Mouse (Mus musculus) Muller cell, postnatal 12 days (primary cell): Measurements from ENCODE around the gene Sumf1.

ENCODE experiments used
- DNase-seq: peaks from one replicate; pipeline ENCODE4 v3.0.0-alpha.2; 2015; ENCODE audit errors: inconsistent ontology term

Gene Sumf1

DNA sequence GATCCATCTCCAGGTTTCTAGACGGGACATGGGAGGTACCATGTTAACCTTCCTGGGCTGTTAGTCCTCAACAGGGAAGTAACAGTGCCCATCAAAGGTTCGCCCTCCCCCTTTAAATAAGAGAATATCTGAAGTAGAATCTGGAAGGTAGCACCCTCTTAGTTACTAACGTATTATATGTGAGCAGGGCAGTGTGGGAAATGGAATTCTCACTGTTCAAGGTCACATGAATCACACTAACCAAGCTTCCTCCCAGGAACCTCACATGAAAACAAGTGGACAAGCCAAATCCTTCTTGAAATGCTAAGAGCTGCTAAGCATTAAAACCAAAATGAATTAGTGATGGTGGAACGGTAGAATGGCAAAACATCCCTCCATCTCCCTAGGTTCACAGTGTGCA, 38.7 kb downstream of the Sumf1 start:
- DNase-seq = no peak

DNA sequence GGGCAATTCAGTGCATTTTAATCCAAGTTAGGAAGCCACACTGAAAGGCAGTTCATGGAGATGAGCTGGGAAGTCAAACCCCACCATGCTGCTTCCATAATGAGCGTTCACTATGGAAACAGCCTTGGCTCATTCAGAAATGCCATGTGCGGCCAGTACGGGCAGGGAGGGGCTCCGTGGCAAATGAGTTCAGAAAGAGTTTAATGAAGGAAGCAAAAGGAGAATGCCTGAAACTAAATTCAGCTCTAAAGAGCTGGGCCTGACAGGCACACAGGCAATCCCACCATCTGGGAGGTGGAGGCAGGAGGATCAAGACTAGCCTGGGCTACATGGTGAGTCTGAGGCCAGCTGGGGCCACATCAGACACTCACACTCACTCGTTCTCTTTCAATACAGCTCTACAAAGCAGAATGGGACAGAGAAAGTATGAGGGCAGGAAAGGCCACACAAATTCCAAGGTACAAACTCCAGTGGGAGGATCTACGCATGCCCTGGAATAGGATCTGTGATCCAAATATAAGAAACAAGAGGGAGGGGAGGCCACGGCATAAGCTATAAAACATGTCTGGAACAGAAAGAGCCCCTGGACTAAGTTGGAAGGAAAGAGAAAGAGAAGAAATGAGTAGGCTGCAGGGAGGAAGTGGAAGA, 39.3 kb downstream of the Sumf1 start:
- peak; percentile 49 for DNase-seq

DNA sequence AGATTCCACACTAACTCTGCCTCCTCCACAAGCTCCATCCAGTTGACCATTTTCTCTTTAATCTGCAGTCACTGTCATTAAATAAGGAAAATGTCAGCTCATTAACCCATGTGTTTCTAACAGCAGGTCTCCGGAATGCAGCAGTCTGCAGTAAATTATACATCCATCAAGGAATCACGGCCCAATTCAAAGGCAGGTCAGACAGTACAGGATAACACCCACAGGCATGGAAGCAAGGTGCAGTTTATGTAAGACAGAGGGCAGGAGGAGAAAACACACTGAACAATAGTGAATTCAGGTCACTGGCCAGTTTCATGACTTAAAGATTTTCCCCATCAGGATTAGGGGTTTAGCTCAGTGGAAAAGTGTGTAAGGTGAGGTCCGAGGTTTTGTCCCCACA, 40.1 kb downstream of the Sumf1 start:
- DNase-seq = no peak

DNA sequence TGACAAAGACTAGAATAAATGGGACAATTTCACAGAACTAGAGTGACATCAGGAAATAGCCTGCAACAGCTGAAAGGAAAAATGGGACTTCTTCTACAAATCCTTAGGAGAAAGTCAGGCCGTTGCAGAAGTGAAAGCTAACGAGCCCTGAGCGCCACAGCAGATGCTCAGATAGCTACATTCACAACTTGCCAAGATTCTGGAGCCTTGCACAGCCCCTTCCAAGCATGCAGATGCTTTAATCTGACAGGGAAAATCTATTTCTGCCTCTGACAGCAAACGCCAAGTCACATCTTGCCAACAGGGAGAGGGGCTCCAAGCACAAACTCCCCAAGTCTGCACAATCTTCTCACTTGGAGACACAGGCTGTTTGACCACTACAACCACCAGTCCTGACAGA, 42.6 kb downstream of the Sumf1 start:
- no peak for DNase-seq

DNA sequence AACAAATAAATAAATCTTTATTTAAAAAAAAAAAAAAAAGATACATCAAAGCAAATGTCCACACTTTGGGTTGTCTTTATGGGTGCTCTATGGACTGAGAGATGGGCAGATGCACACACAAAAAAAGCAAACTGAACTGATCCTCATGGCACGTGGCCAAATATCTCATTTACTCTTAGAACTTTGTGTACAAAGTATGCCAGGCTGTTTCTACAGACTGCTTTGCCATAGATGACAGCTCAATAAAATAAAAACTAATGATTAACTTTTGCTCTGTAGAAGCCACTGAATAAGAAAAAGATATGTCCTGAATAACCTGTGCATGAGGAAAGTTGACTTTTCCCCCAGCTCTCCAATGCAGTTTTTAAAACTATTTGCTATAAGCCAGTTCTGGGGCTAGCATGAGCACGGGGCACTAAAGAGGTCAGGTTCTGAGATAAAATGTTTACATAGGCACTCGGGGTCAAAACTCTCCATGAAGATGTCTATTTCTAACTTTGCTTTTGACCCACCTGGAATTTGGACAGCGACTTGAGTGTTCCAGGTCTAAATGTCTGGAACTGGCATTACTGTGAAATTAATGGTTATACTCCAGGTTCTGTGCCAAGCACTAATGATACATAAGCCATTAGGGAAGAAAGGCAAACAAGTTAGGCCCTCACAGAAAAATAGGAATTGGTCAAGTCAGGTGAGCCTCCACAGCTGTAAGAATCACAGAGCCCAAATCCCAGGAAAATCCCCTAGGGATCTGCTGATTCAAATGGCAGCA, 44.5 kb downstream of the Sumf1 start:
- DNase-seq = no peak

DNA sequence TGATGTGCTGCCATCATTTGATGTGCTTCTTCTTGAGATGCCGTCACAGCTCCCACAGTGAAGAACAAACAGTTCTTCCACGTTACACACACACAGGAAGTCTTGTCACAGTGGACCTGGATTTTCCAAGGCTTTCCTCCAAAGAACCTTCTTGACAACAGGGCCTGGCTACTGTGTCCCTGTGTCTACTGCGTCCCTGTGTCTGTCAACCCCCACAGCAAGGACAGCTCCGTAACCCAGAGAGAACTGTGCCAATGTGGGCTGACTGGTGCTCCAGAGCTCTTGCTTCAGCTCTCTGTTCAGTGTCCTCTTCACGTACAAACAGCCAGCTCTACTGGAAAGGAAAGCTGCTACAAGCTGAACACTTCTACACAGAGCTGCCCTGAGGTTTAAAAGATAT, 48.4 kb downstream of the Sumf1 start:
- DNase-seq = no peak

DNA sequence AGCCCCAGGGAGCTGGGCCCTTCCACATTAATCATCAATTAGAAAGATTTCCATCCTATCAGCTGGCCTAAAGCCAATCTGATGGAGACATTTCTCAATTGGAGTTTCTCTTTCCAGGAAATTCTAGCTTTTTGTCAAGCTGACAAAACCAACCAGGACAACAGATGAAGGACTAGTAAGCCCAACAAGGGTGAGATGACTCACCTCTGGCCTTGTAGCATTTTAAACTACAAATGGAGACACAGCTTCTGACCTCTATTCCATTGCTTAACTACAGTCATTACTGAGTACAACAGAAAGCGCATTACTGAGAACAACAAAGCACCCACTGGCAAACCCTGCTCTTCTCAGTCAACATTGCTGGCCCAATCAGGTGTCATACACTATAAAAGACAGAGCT, 49.1 kb downstream of the Sumf1 start:
- peak; percentile 29 for DNase-seq

DNA sequence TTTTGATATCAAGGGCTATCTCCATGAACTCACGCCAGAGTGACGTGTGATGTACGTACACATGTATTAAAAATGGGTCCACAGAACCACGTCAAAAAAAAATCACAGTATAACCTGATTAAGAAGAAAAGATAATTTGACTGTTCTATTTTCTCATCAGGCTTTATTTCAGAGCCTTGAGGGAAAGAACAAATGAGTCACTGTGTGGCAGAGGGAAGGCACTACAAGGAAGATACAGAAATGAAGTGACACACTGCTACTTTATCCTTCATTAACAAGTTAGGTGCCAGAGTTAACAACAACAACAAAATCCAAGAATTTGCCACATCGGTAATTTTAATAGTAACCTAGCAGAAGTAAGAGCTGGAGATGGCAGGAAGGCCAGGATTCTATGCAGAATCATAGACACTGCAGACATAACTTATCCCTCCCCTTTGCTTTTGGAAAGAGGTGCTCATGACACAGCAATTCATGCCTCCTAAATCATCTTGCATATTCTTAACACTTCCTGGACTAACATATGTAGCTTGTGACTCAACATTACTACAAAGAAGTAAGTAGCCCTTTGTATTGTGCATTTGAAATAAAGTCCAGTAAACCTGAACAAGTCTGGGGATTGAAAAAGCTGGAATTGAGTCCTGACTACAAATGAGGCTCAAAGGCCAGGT, 53.0 kb downstream of the Sumf1 start:
- no peak for DNase-seq

DNA sequence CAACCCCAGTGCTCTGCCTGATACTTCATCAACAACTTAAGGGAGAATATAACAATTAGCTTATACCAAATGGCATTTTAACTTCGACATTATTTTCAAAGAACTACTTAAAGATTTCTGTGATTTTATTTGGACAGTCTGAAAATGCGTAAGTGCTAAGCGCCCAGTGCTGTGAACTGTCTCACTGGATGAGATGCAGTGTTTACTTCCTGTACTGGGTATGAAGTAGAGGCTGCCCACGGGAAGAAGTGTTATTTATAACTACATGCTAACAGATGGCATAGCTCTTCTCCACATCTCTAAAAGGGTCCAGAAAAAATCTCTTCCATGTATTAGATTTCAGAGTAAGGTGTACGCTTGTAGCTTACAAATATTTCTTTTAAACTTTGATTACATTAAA, 54.7 kb downstream of the Sumf1 start:
- no peak for DNase-seq

DNA sequence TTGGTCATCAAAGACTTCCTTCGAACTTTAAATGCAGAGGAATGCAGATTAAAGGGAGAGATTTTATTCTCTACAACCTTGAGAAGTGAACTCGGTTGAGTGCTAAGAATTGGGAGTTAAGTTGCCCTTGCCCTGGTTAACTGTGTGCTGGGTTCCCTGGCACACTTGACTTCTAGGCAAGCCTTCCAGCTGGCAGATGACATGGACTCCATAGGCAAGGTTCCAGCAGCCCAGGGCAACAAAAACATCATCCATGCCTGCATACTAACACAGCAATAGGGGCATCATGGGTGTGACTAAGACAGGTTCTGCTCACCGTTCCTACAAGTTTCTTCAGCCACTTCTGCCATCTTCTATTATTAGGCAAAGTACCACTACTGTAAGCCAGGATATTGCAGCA, 58.8 kb downstream of the Sumf1 start:
- no peak for DNase-seq

DNA sequence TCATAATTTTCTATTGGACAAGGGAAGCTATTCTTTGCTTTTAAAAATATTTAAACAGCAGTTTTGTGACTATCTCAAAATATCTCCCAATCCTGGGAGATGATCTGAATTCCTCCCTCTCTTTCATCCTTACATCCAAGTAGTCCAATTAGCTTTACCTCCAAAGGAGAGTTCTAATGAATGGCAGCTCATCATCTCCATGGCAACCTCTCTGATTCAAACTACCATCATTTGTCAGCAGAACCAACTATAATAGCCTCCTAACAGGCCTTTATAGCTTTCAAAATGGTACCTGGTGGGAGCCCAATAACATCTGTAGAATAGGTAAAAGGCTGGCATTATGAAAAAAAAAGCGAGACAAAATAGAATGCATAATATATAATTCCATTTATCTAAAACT, 59.9 kb downstream of the Sumf1 start:
- no peak for DNase-seq

DNA sequence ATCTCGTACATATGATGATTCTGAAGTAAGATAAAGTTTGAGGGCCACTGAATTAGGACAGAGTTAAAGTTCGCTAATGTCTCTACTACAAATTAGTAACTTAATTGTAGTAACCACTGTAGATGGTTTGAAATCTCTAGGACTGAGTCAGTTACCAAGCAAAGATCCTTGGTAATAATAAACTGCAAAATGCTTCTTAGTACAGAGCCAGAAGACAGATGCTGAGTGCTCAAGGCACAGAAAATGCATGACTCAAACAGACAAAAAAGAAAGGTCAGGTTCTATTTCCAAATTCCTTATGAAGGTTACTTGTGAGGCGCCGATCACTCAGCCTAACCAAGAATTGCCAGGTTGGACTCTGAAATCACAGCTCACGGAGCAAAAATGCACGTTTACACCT, 67.5 kb downstream of the Sumf1 start:
- no peak for DNase-seq

DNA sequence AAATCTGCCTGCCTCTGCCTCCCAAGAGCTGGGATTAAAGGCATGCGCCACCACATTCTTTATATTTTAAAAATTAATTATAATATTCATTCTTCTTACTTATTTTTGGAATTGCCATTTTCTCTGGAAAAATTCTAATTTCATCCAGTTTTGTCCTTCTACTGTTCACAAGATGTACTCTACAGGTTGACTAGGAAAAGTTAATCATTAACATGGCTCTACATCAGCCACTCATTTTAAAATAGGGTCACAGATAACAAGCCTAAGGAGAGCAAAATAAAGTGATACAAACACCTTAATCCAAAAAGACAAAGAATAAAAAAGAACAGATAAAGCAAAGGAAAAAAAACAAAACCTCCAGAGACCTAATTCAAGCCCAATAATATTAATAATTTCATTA, 70.4 kb downstream of the Sumf1 start:
- DNase-seq = no peak

DNA sequence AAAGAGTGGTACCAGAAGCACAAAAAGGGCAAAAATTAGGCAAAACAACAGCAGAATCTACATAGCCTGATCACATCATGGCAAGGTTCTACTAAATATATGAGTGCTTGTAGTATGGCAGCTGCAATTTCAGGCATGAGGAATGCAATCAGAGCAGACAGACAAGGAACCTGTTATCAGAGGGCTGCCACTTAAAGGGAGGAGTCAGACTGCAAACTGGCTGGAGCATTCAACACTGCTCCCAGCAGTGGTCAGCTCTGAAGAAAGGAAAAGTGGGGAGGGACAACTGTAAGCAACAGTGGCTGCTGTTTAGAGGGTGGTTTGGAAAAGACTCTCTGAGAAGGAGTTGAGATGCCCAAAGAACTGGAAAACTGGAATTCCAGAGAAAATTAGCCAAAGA, 73.7 kb downstream of the Sumf1 start:
- DNase-seq = no peak

DNA sequence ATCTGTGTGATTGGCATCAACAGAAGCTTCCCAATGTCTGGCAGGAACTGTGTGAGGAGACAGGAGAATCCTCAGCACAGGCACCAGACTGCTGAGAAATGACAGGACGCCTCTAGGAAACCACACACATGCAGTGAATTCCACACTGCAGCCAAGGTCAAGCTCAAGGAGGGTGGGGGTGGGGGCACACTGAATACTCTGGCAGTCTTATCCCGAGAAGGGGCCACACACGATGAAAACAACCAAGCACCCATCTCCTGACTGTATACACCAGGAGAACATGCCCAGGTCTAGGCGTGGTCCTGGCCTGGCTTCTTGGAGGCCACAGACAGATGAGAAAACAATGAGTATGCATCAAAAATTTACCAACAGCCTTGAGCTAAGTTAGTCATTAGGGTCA, 75.0 kb downstream of the Sumf1 start:
- peak; percentile 48 for DNase-seq

DNA sequence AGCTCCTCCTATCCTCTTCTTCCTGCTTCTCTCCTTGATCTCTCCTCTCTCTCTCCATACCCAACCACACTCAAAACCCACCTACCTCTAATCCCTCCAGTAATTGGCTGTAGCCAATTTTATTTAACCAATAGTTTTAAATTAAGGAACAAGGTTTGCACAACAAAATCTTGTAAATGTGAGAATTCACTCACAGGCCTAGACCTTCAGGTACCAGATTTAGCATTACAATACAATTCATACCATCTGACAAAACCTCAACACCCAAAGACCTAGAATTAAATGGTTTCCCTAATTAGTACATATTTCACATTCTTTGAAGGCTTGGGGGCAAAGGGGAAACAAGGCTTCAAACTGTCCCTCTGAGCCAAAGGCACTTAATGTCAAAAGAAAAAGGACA, 78.0 kb downstream of the Sumf1 start:
- DNase-seq = peak; percentile 69

DNA sequence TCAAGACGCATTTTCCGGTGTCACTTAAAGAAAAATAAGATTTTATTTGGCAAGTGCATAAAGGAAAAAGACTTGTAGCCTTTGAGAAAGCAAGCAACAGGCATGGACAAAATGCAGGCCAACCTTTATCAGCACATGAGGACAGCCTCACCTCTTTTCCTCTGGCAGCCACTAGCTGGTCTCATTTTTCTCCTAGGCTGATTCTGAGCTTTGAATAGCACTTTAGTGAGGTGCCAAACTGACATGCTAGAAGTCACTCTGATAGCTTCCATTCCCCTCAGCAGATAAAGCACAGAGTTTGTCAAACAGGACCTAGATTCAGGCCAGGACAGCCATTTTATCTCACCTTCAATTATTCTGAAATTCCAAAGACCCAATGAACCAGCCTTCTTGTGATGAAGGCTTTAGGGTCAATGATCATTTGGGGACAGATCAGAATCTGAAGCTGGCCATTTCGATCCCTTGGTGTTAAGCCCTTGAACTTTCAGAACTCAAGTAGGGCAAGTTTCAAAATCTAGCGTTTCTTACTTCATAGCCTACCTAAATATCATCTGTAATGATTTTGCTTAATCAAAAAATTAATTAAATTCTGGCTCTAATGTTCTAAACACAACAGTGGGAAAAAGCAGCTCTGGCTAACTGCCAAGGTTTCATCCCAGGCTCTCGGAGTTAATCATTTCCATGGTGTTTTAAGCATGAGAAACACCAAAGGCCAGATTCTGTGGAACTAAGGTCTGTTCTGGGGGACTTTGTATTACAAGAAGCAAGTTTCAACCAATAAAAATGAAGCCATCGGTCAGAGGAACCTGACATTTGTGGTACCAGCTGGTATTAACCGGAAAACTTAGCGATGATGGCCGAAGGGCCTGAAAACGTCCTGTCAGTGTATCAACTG, 83.2 kb downstream of the Sumf1 start:
- no peak for DNase-seq

DNA sequence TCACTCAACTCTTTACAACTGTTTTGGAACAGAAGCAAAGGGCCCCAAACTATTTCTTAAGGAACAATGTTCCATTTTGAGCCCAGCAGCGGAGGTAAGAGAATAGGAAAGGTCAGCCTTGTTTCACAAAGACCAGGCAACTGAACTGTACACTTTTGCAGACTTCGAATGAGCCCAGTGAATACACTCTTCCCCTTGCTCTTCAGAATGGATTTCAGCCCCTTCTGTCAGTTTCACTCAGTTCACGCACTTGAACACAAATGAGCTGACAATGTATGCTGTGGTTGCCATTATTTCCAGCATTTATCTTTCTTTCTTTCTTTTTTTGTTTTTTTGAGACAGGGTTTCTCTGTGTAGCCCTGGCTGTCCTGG, 86.5 kb downstream of the Sumf1 start:
- no peak for DNase-seq

DNA sequence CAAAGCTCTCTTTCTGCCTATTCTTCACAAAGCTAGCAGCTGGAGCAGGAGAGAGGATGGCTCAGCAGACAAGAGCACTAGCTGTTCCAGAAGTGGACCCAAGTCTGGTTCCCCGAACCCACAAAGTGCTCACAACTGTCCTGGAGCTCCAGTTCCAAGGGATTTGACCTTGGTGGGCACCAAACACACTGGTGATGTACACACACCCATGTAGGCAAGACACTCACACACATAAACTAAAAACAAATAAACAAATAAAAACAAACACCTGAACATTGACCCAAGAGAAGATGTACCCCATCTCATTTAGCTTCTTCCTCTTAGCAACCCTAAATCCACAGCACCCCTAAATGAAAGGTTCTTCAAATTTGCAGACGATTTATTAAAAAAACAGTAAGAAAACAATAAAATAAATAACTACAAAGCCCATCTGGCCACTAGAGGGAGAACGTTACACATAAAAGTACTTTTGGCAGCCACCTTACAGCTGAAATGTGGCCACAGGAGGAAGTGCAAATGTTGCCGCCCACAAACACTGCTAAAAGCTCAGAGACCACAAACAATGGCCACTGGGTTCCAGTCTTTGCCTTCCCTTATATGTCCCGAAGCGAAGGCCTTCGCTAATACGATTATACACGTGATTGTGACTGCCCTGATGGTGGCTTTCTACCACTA, 87.1 kb downstream of the Sumf1 start:
- DNase-seq = peak; percentile 77

DNA sequence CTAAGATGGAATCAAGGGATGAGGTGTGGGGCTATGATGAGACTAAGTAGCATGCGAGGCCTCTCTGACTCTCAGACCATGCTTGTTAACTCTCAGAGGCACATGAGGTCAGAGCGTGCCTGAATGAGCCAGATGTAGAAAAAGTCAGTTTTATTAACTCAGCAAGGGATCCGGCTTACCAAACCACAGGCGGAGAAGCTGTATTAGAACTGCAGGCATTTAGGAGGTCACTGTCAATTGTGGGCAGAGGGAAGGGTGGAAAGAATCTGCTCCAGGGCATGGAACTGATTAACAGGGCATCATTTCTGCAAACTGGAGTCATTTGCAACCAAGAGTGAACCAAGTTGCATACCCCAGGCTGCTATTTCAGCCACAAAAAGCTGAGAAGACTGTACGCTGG, 89.9 kb downstream of the Sumf1 start:
- DNase-seq = peak; percentile 48

DNA sequence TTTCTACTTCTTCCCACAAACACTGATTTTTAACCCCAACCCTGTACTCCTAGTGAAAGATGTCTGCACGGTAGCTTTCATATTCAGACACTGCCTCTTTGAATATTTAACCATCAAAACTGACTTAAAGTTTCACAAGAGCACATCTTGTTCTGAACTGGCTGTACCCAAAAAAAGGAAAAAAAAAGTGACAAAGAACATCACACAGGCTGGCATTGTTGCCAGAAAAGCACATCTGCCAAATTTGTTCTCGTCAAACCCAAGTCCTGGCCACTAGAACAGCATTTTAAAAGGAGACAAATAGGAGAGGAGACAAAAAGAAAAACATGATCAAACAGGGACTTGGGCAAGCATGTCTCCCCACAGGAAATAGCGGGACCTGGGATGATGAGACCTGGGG, 91.9 kb downstream of the Sumf1 start:
- DNase-seq = no peak

DNA sequence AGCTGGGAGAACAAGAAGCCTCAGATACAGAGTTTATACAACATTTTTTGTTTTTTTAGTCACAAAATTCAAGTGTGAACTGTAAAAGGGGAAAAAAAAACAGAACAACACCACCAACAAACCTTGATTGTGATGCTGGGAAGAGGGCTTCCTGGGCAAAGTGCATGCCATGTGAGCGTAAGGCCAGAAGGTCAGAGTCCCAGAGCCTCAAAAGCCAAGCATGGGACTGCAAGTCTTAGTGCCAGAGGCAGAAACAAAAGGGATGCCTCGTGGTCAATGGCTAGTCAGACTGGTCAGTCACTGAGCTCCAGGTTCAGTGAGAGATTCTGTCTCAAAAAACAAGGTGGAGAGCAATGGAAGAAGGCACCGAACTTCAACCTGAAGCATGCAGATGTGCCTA, 92.7 kb downstream of the Sumf1 start:
- no peak for DNase-seq
